Mouse (Mus musculus) myocyte (in vitro differentiated cells): ENCODE data around the gene Ifna4.

Source experiments
- CEBPB ChIP-seq: IDR thresholded peaks from 2 replicates; pipeline ENCODE4 v1.6.1; 2011; ENCODE audit warnings: mild to moderate bottlenecking, moderate library complexity; ENCODE audit not compliant: poor library complexity, insufficient read depth, severe bottlenecking
- E2F4 ChIP-seq: IDR thresholded peaks from one replicate; pipeline ENCODE4 v1.6.1; 2011; ENCODE audit warnings: mild to moderate bottlenecking, control low read depth, moderate library complexity; ENCODE audit not compliant: insufficient read depth
- MAX ChIP-seq: IDR thresholded peaks from one replicate; pipeline ENCODE4 v1.6.1; 2011; ENCODE audit warnings: low read depth, mild to moderate bottlenecking, control low read depth
- MYOD1 ChIP-seq, 3 experiments: IDR thresholded peaks; one replicate each; pipeline ENCODE4 v1.6.1; 2011; ENCODE audit warnings: control low read depth in 2 of 3, low read depth in 2 of 3, mild to moderate bottlenecking in 2 of 3, moderate library complexity in 1 of 3; ENCODE audit not compliant: insufficient read length in 2 of 3, control insufficient read depth in 1 of 3
- POLR2A ChIP-seq: IDR thresholded peaks from one replicate; pipeline ENCODE4 v1.6.1; 2011; ENCODE audit warnings: low read depth, mild to moderate bottlenecking, control low read depth, moderate library complexity; ENCODE audit not compliant: insufficient read length
- POLR2AphosphoS2 ChIP-seq: IDR thresholded peaks from one replicate; pipeline ENCODE4 v1.6.1; 2011; ENCODE audit warnings: low read depth, control low read depth; ENCODE audit not compliant: insufficient read length
- REST ChIP-seq: IDR thresholded peaks from one replicate; pipeline ENCODE4 v1.6.1; 2011; ENCODE audit warnings: mild to moderate bottlenecking, control low read depth, moderate library complexity; ENCODE audit not compliant: insufficient read depth, insufficient read length
- SRF ChIP-seq: IDR thresholded peaks from one replicate; pipeline ENCODE4 v1.6.1; 2011; ENCODE audit warnings: low read depth; ENCODE audit not compliant: control insufficient read depth, insufficient read length
- TCF12 ChIP-seq: IDR thresholded peaks from one replicate; pipeline ENCODE4 v1.6.1; 2011; ENCODE audit warnings: mild to moderate bottlenecking, control low read depth; ENCODE audit not compliant: poor library complexity, insufficient read depth, severe bottlenecking
- TCF3 ChIP-seq: IDR thresholded peaks from one replicate; pipeline ENCODE4 v1.6.1; 2011; ENCODE audit warnings: low read depth, control low read depth; ENCODE audit not compliant: insufficient read length
- USF1 ChIP-seq: IDR thresholded peaks from one replicate; pipeline ENCODE4 v1.6.1; 2011; ENCODE audit warnings: low read depth, mild to moderate bottlenecking, control low read depth, moderate library complexity

- TF ChIP-seq POLR2A (no peak), REST (no peak), E2F4 (no peak), CEBPB (no peak), TCF12 (no peak), MYOD1 (IDR thresholded peaks at IDR 0.05; ENCODE audit: control insufficient read depth in 1 of 3, insufficient read length in 2 of 3, low read depth in 2 of 3) (no peak), POLR2AphosphoS2 (no peak), TCF3 (no peak), SRF (no peak), USF1 (no peak), MAX (no peak)
Measured at GRCm38 (mm10) chr4:88815928-88816327, 25.7 kb upstream of the Ifna4 start, which contains the start of gene Ifna7.
